Mouse (Mus musculus): ENCODE results near the gene Agbl1. TPM values are rescaled to one million over a fixed set of nuclear protein-coding genes. Genes with fewer than 3 reads are reported as not detected.

Agbl1 gene
- polyA plus RNA-seq, 1 experiment from 2014 or later: 0.08 TPM

DNA sequence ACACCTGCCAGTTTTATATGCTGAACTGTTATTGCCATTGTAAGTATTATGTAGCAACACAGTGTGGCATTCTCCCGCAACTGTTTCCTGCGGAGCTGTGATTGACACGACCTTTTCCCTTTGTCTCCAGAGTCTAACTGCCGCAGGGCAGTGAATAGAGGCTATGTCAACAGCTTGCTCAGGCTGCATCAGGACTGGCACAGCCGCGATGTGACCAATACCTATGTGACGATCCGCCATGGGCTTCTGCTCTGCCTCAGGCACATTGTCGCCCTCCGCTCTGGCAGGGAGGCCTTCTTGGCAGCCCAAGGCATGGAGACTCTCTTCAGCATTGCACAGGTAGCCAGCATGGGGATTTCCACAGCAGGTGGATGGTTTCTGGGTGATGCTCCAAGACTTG, 179.3 kb downstream of the Agbl1 start:
- no peak overlapping the region for H3K9ac ChIP-seq (ENCODE audit: low read depth, low read length)
- H3K27me3 ChIP-seq (ENCODE audit: control insufficient read depth, insufficient read depth, low read length): no peaks in the 10 kb centered on the region
- H3K9me3 ChIP-seq (ENCODE audit: control insufficient read depth, low read length): no peaks in the 10 kb centered on the region
- H3K4me1 ChIP-seq (ENCODE audit: control insufficient read depth, insufficient read depth, low read length): no peaks in the 10 kb centered on the region
- no peaks in the 10 kb centered on the region for H3K36me3 ChIP-seq (ENCODE audit: control insufficient read depth, insufficient read depth, low read length)
- H3K27ac ChIP-seq (ENCODE audit: low read depth, low read length): no peak overlapping the region
- no peak overlapping the region for H3K4me2 ChIP-seq (replicated peaks; ENCODE audit: low read depth, low read length)
- ATAC-seq (ENCODE audit: low FRiP score, low TSS enrichment): no peak
- no peak overlapping the region for H3K4me3 ChIP-seq (ENCODE audit: low read length)
- WGBS: 88% methylated on average over 10 of the region's 10 CpGs

DNA sequence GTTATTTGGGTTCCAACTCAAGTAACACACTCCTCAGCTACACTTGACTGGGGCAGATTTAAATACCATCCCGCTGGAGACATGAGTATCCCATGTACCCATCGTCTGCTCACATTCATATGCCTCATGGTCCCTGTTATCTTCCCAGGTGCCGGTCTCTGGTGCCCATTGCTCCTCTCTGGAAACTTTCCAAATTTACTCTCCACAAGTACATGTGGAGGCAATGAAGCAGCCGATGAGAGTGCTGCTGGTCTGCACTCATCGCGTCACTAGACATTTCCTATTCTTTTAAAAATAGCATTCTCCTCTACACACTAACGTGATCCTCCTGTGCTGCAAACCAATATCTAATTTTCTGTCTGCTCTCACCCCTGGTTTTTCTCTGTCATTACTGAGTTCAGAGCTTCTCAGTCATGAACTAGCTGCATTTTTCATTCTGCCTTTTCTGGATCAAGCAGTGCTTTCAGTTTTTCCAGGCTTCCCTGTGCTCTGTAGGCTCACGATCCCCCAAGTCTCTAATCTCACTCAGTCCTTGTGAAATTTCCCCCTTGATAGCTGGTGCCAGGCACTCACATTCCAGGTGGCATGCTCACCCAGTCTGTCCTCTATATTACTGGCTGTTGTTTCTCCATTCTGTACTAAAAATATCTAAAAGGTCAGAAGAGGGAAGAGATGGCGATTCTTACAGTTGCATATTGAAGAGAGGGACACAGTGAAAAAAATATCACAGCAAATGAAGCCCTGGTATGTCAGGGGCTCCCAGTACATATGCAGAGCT, 180.9 kb downstream of the Agbl1 start:
- Histone ChIP-seq H3K27ac (ENCODE audit: low read depth, low read length) (no peak overlapping the region), H3K36me3 (ENCODE audit: control insufficient read depth, insufficient read depth, low read length) (no peaks in the 10 kb centered on the region), H3K9me3 (ENCODE audit: control insufficient read depth, low read length) (no peaks in the 10 kb centered on the region), H3K4me2 (replicated peaks; ENCODE audit: low read depth, low read length) (no peak overlapping the region), H3K4me3 (ENCODE audit: low read length) (no peak overlapping the region), H3K4me1 (ENCODE audit: control insufficient read depth, insufficient read depth, low read length) (no peaks in the 10 kb centered on the region), H3K9ac (ENCODE audit: low read depth, low read length) (no peak overlapping the region), H3K27me3 (ENCODE audit: control insufficient read depth, insufficient read depth, low read length) (no peaks in the 10 kb centered on the region)
- ATAC-seq (ENCODE audit: low FRiP score, low TSS enrichment): no peak
- WGBS: 85% methylated on average over 9 of the region's 9 CpGs

DNA sequence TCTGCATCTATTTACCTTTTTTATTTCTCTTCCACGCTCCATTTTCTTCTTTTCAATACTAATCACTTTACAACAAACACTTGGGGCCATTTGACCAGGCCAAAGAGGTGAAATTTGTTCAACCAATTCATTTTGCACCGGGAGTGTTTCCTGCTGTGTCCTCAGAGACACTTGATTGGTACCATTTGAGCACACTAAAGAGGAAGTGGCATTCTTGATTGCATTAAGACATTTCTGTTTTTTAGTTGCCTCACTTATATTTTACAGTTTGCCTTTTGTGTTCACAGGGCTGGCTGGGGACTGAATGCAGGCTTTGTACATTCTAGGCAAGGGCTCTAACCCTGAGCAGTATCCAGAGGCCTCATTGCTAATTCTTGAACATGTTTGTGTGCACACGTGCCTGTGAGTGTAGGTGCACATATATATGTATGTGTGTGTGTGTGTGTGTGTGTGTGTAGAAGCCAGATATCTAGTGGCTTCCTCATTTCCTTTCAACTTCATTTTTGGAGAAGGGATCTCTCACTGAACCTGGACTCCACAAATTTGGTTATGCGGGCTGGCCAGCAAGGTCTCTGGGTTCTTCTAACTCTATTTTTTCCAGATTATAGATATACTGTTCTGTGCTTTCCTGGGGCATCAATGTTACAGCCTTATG, 182.4 kb downstream of the Agbl1 start:
- no peaks in the 10 kb centered on the region for H3K4me1 ChIP-seq (ENCODE audit: control insufficient read depth, insufficient read depth, low read length)
- no peak overlapping the region for H3K27ac ChIP-seq (ENCODE audit: low read depth, low read length)
- ATAC-seq (ENCODE audit: low FRiP score, low TSS enrichment): no peak
- H3K9ac ChIP-seq (ENCODE audit: low read depth, low read length): no peak overlapping the region
- H3K27me3 ChIP-seq (ENCODE audit: control insufficient read depth, insufficient read depth, low read length): no peaks in the 10 kb centered on the region
- no peak overlapping the region for H3K4me3 ChIP-seq (ENCODE audit: low read length)
- H3K36me3 ChIP-seq (ENCODE audit: control insufficient read depth, insufficient read depth, low read length): no peaks in the 10 kb centered on the region
- H3K9me3 ChIP-seq (ENCODE audit: control insufficient read depth, low read length): no peaks in the 10 kb centered on the region
- 57% methylated on average over 4 of the region's 4 CpGs for WGBS
- H3K4me2 ChIP-seq (replicated peaks; ENCODE audit: low read depth, low read length): no peak overlapping the region

DNA sequence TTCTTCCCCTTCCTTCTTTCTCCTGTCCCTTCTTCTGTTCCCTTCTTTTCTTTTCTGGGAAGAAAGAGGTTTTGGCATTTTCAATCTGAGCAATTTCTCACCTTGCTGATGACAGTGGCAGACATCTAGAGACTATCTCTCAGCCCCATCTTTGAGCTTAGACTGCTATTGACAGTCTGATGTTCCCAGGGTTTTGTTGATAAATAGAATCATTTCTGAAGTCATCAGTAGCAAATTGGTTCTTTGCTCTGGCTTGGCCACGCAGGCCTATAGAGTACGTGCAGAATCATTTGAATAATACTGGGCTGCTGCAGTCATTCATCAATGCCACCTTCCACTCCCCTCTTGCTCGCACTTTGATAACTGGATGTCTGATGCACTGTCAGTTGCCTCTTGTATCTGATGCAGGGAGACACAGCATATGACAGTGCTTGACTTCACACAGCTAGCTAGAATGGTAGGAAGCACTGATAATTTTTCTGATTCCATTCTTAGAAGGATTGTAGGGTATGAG, 186.5 kb downstream of the Agbl1 start:
- no peak for ATAC-seq (ENCODE audit: low FRiP score, low TSS enrichment)
- H3K27me3 ChIP-seq (ENCODE audit: control insufficient read depth, insufficient read depth, low read length): no peaks in the 10 kb centered on the region
- no peak overlapping the region for H3K9ac ChIP-seq (ENCODE audit: low read depth, low read length)
- H3K4me1 ChIP-seq (ENCODE audit: control insufficient read depth, insufficient read depth, low read length): no peaks in the 10 kb centered on the region
- no peaks in the 10 kb centered on the region for H3K36me3 ChIP-seq (ENCODE audit: control insufficient read depth, insufficient read depth, low read length)
- no peak overlapping the region for H3K4me3 ChIP-seq (ENCODE audit: low read length)
- H3K27ac ChIP-seq (ENCODE audit: low read depth, low read length): no peak overlapping the region
- no peaks in the 10 kb centered on the region for H3K9me3 ChIP-seq (ENCODE audit: control insufficient read depth, low read length)
- WGBS: 81% methylated on average over 3 of the region's 3 CpGs
- H3K4me2 ChIP-seq (replicated peaks; ENCODE audit: low read depth, low read length): no peak overlapping the region

DNA sequence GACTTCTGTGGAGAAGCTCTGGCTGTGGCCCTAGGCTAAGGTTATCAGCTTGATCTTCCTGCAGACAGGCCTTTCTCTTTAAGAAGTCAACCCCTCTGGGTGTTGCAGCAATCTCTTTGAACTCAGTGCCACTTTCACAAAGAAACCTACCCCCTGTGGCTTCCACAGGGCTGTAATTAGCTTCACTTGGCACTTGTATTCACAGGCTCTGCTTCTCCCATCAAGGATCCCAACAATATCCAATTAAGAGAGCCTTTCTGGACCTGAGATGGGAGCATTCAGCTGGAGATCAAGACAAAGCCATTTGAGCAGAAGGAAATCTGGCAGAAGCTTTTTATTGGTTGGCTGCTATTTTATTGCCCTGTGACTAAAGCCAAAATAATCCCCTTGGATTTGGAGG, 208.9 kb downstream of the Agbl1 start:
- Histone ChIP-seq H3K4me1 (ENCODE audit: control insufficient read depth, insufficient read depth, low read length) (no peaks in the 10 kb centered on the region), H3K9me3 (ENCODE audit: control insufficient read depth, low read length) (no peaks in the 10 kb centered on the region), H3K27me3 (ENCODE audit: control insufficient read depth, insufficient read depth, low read length) (no peaks in the 10 kb centered on the region), H3K4me3 (ENCODE audit: low read length) (no peak overlapping the region), H3K36me3 (ENCODE audit: control insufficient read depth, insufficient read depth, low read length) (no peaks in the 10 kb centered on the region), H3K4me2 (replicated peaks; ENCODE audit: low read depth, low read length) (no peak overlapping the region), H3K27ac (ENCODE audit: low read depth, low read length) (no peak overlapping the region), H3K9ac (ENCODE audit: low read depth, low read length) (no peak overlapping the region)
- no peak for ATAC-seq (ENCODE audit: low FRiP score, low TSS enrichment)

DNA sequence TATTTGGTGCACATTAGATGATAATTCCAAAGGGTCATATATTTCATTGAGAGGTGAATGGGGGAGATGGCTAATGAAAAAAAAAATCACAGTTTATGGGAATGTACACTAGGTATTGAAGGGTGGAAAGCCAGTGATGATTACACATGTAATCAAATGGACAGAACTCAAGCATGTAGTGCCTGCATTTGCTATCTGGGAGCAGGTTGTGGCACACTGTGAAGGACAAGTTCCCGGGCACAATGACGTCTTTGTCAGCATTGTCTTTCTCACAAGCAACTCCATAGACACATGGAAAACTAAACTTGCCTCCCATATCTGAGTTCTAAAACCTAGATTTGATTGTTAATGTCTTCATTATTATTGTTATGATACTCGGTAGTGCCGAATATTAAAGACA, 209.3 kb downstream of the Agbl1 start:
- Histone ChIP-seq H3K4me1 (ENCODE audit: control insufficient read depth, insufficient read depth, low read length) (no peaks in the 10 kb centered on the region), H3K4me3 (ENCODE audit: low read length) (no peak overlapping the region), H3K27me3 (ENCODE audit: control insufficient read depth, insufficient read depth, low read length) (no peaks in the 10 kb centered on the region), H3K4me2 (replicated peaks; ENCODE audit: low read depth, low read length) (no peak overlapping the region), H3K9me3 (ENCODE audit: control insufficient read depth, low read length) (no peaks in the 10 kb centered on the region), H3K9ac (ENCODE audit: low read depth, low read length) (no peak overlapping the region), H3K36me3 (ENCODE audit: control insufficient read depth, insufficient read depth, low read length) (no peaks in the 10 kb centered on the region), H3K27ac (ENCODE audit: low read depth, low read length) (no peak overlapping the region)
- WGBS: 80% methylated on average over 4 of the region's 4 CpGs
- ATAC-seq (ENCODE audit: low FRiP score, low TSS enrichment): no peak

DNA sequence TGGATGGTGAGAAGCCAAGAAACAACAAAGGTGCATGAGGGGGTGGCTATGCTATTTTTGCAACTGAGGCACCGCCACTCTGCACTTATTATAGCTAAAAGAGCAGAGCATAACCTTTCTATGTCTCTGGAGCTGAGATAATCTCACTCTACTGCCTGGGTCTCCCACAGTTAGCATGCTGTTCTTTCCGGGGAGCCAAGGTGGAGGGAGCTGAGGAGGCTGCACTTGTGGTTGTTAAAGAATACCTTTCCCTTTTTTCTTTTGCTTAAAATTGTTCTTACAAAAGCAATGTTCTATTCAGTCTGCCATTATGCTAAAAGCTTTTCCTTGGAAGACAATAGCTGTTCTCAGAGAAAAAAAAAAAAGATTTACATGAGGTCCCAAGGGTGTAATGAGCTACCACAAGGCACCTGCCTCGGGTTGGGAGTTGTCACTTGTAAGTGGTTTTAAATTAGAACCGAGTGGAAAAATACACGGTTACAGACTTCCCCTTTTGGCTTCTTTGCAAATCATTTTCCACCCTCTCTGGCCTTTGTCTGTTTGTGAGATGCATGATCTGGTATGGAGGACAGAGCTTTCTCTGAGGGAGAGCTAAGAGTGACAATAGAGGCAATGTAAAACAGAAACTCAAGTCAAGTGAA, 232.8 kb downstream of the Agbl1 start:
- ATAC-seq (ENCODE audit: low FRiP score, low TSS enrichment): no peak
- H3K27ac ChIP-seq (ENCODE audit: low read depth, low read length): no peak overlapping the region
- no peak overlapping the region for H3K4me2 ChIP-seq (replicated peaks; ENCODE audit: low read depth, low read length)
- no peak overlapping the region for H3K4me3 ChIP-seq (ENCODE audit: low read length)
- 56% methylated on average over 5 of the region's 5 CpGs for WGBS
- H3K4me1 ChIP-seq (ENCODE audit: control insufficient read depth, insufficient read depth, low read length): no peaks in the 10 kb centered on the region
- H3K9me3 ChIP-seq (ENCODE audit: control insufficient read depth, low read length): no peaks in the 10 kb centered on the region
- no peaks in the 10 kb centered on the region for H3K27me3 ChIP-seq (ENCODE audit: control insufficient read depth, insufficient read depth, low read length)
- no peak overlapping the region for H3K9ac ChIP-seq (ENCODE audit: low read depth, low read length)
- no peaks in the 10 kb centered on the region for H3K36me3 ChIP-seq (ENCODE audit: control insufficient read depth, insufficient read depth, low read length)

DNA sequence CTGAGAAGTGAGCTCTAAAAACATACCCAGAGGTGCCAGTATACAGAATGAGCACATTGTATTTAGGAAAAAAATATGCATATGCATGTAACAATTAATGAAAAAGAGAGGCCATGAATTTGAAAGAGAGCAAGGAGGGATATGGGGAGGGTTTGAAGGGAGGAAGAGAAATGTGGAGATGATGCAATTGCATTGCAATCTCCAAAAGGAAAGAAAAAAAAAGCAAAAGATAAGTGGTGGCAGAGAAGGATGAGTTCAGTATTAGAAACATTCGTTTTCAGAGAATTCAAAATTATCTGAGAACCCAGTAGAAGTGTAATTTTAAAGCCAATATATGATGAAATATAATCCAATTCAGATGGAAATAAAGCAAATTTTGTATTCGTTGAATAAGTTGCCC, 236.7 kb downstream of the Agbl1 start:
- H3K27ac ChIP-seq (ENCODE audit: low read depth, low read length): no peak overlapping the region
- H3K9me3 ChIP-seq (ENCODE audit: control insufficient read depth, low read length): no peaks in the 10 kb centered on the region
- ATAC-seq (ENCODE audit: low FRiP score, low TSS enrichment): no peak
- no peak overlapping the region for H3K9ac ChIP-seq (ENCODE audit: low read depth, low read length)
- H3K27me3 ChIP-seq (ENCODE audit: control insufficient read depth, insufficient read depth, low read length): no peaks in the 10 kb centered on the region
- H3K4me3 ChIP-seq (ENCODE audit: low read length): no peak overlapping the region
- 72% methylated on average over 2 of the region's 2 CpGs for WGBS
- H3K4me1 ChIP-seq (ENCODE audit: control insufficient read depth, insufficient read depth, low read length): no peaks in the 10 kb centered on the region
- no peak overlapping the region for H3K4me2 ChIP-seq (replicated peaks; ENCODE audit: low read depth, low read length)
- H3K36me3 ChIP-seq (ENCODE audit: control insufficient read depth, insufficient read depth, low read length): no peaks in the 10 kb centered on the region

DNA sequence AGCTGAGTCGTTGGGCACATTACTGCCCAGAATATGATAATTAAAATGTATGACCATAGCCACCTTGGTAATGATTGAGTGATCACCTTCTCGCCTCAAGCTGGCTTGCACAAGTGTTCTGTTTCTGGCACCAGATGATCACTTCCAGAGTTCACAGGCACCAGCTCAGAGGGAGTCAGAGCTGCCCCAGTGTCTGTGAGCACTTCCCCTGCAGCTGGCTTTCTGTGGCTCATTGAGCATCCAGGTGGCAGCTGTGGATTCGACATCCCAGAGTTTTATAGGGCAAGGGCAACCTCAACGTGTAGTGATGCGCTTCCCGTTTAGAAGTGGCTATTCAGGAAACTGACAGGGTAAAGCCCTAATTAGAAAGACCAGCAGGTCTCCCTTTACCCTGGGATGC, 244.5 kb downstream of the Agbl1 start:
- Histone ChIP-seq H3K9ac (ENCODE audit: low read depth, low read length) (no peak overlapping the region), H3K9me3 (ENCODE audit: control insufficient read depth, low read length) (no peaks in the 10 kb centered on the region), H3K4me2 (replicated peaks; ENCODE audit: low read depth, low read length) (no peak overlapping the region), H3K36me3 (ENCODE audit: control insufficient read depth, insufficient read depth, low read length) (no peaks in the 10 kb centered on the region), H3K27me3 (ENCODE audit: control insufficient read depth, insufficient read depth, low read length) (no peaks in the 10 kb centered on the region), H3K4me1 (ENCODE audit: control insufficient read depth, insufficient read depth, low read length) (no peaks in the 10 kb centered on the region), H3K4me3 (ENCODE audit: low read length) (no peak overlapping the region), H3K27ac (ENCODE audit: low read depth, low read length) (no peak overlapping the region)
- peak; percentile 89 for ATAC-seq (ENCODE audit: low FRiP score, low TSS enrichment)
- 26% methylated on average over 6 of the region's 6 CpGs for WGBS
